Mouse (Mus musculus) thymus, postnatal 25 days (tissue): ENCODE data around the gene Pnp.
"Not testable (repeated sequence)": the region's sequence is repeated elsewhere in the genome, so short reads cannot be mapped to it uniquely, and the experiment has no call there.

Source experiments
- DNase-seq: peaks from one replicate; pipeline ENCODE4 v3.0.0; 2022

Gene Pnp

GRCm38 (mm10) chr14:50930754-50931492 is at the start of gene Pnp, which contains the start of gene Pip4p1:
Pnp (plus strand) TSS chr14:50931082.
Pip4p1 (minus strand) TSS chr14:50930856.
- peak; percentile 99 for DNase-seq

DNA sequence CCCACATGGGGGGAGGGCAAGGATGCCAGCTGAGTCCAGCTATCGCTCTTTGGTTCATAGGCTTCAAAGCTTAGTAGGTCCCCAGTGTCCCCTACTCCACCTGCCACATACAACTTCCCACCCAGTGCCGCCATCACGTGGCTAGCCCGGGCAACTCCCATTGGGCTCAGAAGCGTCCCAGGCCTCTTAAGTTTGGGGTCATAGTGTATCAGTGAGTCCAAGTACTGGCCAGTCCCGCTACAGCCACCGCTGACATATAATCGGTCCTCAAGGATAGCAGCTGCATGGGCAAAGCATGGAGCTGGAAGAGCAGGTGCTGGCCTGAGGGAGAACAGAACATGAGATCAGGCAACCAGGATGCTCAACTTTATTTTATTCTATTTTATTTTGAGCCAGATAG is 39.3 kb upstream of the Pnp start:
- no peak for DNase-seq

GRCm38 (mm10) chr14:50892091-50892490 is 38.8 kb upstream of the Pnp start:
- DNase-seq, result no peak

GRCm38 (mm10) chr14:50892541-50893459 is 38.1 kb upstream of the Pnp start:
- DNase-seq, result no peak

- no peak for DNase-seq
Measured at GRCm38 (mm10) chr14:50895407-50895806, 35.5 kb upstream of the Pnp start.

- DNase-seq, result no peak
Measured at GRCm38 (mm10) chr14:50895985-50896746, 34.7 kb upstream of the Pnp start.

DNA sequence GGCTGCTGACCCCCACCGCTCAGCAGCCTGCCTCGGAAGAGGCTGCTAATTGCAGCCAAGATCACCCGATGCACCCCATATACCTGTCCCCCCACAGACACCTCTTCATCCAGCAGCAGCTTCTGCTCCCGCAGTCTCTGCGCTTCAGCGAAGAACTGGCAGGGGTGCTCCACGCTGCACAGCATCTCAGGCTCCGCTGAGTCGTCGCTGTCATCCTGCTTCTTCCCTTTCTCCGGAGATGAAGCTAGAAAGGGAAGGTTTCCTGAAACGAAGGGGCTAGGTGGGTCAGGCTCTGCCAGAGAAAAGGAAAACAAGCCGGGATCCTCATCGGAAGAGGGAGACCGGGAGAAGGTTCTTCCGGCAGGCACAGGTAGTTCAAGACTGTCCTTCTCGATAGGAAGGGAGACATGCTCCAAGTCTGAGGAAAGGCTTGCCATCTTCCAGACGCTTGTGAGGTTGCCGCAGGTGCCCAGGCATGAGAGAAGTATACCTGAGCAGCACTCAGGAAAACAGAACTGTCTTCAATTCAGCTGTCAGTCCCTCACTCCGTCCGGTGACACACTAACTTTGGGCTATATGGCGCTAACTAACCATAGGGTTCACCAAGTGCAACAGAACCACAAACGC is 34.0 kb upstream of the Pnp start:
- no peak for DNase-seq

GRCm38 (mm10) chr14:50897374-50897765 is 33.5 kb upstream of the Pnp start, which contains the start of gene Klhl33:
Klhl33 (minus strand) TSS chr14:50897507.
- DNase-seq, result no peak

DNA sequence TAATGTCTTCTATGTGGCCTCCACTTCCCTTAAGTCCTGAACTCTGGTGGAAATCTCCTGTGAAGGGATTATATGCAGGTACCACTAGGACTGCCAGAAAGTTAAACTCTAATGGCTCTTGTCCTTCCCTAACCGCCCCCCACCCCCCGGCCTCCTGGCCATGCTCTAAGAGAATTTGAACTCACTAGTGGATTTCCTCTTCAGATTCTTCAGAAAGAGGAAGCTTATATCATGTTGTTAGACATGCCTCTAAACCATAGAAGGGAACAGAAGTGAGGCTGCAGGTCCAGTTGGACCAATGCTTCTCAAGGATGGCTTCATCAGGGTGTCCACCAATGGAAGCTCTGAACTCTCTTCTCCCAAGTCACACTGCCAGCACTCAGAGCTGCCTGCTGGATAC is 32.9 kb upstream of the Pnp start:
- not testable (repeated sequence) for DNase-seq

DNA sequence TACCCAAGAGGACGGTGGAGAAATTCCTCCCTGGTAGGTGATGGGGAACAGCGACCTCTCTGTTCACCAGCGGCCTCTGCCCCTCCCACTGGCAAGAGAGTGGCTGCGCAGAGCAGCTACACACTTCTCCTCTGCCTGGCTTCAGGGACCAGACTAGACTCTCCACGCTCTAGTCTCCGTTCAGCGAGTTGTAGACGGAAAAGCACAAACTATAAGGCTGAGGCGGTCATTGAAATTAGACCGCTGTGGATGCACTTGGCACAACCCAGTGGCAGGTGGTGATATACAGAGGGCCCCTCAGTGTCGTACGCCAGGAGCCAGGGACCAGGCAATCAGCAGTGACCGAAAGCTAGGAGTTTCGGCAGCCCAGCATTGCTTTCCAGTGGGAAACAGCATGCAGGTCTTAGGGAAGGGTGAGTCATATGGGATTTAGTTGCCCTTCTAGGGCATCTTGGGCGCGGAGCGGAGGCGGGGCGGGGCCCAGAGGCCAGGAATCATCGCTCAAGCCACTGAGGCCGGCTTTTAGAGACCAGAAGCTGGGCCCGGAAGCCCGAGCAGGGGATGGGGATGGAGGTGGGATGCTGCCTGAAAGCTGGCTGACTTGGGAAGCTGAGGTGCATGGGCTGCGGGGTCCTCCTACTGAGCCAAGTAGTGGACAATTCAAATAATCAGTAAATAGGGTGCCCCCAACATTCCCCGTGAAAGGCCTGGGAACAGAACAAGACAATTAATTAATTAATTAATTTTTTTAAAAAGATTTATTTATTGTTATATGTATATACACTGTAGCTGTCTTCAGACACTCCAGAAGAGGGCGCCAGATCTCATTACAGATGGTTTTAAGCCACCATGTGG is 26.7 kb upstream of the Pnp start:
- DNase-seq, result no peak

GRCm38 (mm10) chr14:50904828-50905129 is 26.1 kb upstream of the Pnp start:
- no peak for DNase-seq

GRCm38 (mm10) chr14:50905327-50905726 is 25.6 kb upstream of the Pnp start:
- not testable (repeated sequence) for DNase-seq

GRCm38 (mm10) chr14:50908126-50908525 is 22.8 kb upstream of the Pnp start:
- DNase-seq, result no peak

DNA sequence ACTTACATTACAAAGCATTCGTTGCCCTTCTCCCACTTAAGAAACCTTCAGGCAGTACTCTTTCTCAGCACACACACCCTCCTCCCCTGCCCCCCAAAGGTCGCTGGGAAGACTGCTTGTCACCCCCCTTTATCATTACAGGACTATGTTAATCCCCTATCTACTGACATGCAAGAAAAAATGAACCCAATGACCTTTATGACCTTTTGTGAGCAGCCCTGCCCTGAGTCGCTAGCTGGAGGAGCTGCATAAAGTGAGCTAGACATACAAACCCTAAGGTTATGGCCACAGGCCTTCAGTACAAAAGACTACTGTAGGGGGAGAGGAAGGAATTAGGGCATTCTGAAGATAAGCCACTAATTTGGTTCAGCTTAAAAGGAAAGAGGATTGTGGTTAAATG is 19.5 kb upstream of the Pnp start:
- no peak for DNase-seq

DNA sequence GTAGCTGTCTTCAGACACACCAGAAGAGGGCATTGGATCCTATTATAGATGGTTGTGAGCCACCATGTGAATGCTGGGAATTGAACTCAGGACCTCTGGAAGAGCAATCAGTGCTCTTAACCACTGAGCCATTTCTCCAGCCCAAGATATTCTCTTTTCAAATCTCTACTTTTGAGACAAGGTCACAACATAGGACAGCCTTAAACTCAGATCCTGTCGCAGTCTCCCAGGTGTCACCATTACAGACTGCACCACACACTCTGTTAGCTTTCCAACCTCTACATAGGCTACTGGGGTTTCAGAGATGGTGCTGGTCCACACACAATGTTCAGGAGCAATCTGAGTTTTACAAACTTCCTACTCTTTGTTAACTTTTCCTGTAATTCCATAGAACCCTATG is 7.4 kb upstream of the Pnp start:
- DNase-seq, result not testable (repeated sequence)

DNA sequence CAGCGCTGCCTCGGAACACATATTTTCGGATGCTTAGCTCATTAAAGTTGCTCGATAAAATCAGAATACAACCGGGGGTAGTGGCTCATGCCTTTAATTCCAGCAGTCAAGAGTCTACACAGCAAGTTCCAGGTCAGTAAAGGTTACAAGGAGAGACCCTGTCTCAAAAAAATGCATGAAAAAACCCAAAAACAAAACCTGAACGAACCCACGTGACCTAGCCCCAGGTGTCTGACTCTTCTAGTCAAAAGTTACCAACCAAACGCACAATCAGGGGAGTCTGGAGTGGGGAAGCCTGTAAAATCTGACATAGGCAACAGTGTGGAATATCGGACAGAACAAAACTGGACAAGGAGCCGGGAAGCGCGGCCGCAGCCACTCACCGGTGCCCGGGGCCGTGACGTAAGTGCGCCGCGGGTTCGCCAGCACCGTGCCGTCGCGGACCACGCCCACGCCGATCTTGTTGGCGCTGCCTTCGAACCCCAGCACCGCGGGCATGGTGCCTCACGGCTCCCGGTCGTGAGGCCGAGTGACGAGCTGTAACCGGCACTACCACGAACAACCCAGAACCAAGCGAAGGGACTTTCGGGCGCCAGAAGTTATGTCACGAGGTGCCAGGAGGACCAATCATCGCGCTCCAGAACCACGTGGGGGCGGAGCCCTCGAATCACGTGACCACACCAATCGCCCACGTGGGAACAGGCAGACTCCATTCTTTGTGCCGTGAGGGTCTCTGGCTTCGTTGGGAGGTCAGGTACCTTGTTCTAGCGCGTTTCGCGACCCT is 6.4 kb upstream of the Pnp start, which contains the start of the genes Osgep and Apex1:
TSS of gene Osgep (minus strand) at position 613 of the 784 bp plus-strand sequence.
TSS of gene Apex1 (plus strand) at position 688 of the 784 bp plus-strand sequence.
- DNase-seq, result peak; percentile 96

DNA sequence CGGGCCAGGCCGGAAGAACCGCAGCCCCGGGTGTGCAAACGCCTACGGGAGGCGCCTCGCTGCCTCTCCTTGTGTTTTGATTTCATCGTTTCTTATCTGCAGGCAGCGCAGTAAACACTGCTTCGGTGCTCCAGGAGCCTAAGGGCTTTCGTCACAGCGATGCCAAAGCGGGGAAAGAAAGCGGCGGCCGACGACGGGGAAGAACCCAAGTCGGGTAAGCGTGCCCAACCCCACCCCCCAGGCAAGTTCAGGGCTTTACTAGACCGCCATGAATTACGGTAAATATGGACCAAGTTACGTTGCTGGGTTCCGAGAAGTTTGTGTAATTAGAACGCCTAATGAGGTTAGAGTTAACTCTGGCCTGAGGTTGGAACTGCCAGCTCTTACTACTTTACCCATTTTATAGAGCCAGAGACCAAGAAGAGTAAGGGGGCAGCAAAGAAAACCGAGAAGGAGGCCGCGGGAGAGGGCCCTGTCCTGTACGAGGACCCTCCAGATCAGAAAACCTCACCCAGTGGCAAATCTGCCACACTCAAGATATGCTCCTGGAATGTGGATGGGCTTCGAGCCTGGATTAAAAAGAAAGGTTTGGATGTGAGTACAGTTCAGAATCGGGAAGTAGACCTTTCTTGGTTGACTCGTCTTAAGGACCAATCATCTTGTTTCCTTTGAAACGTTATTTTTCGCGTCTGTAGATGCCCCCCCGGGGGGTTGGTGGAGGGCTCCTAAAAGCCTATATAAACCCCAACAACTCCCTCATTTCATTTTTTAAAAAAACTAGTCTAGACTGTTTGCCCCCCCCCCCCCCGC is 5.6 kb upstream of the Pnp start:
- no peak for DNase-seq

- no peak for DNase-seq
Measured at GRCm38 (mm10) chr14:50927366-50927765, 3.5 kb upstream of the Pnp start.

DNA sequence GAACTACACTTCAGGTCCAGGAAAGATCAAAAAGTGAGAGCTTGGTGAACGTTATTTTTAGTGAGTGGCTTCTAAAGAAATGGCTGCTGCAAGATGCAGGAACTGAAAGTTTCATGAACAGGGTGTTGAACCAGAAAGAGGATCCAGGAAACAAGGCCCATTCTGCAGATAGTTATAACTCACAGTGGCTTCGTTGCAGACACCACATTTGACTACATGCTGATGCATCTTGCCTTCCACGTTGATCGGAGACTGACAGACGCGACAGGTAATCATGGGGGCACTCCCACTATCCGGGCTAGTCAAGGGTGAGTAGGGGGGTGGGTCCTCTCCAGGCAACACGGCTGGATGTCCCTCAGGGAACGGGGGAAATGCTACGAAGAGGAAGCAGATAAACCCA is 931 bp upstream of the Pnp start:
- no peak for DNase-seq

DNA sequence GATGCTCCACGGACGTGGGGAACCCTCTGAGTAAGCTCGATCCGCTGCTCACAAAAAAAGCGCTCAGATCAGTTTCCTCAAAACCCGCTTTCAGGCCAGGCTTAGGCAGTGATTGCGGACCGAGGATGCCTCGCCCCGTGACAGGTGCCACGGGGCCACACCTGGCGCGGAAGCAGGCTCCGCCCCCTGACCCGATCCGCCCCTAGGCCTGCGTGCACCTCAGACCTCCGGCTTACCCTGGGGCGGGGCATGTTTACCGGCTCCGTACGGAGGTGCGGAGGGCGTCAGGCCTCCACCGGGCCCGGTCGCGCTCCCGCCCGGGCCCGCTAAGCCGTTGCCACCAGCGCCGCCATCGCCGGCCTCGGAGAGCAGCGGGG is 517 bp upstream of the Pnp start:
- no peak for DNase-seq
